Mouse (Mus musculus) gastrocnemius, adult 8-10 months (tissue): ENCODE results near the gene Gigyf2. TPM values are rescaled to one million over a fixed set of nuclear protein-coding genes. Genes with fewer than 3 reads are reported as not detected.
"Not testable (repeated sequence)": the region's sequence is repeated elsewhere in the genome, so short reads cannot be mapped to it uniquely, and the experiment has no call there.

Experiments used
- DNase-seq, 2 experiments: peaks; one replicate each; pipeline ENCODE4 v3.0.0; 2022; ENCODE audit warnings: low spot score in 2 of 2
- total RNA-seq, 4 experiments: library from RNA; stranded (reverse); gene quantifications; 2 replicates each; pipeline ENCODE4 v1.2.4; 2022

Gigyf2 gene
- total RNA-seq, 4 experiments from 2014 or later: 33.1 to 40.4 (median 39.0) TPM

GRCm38 (mm10) chr1:87447183-87448104, 120.6 kb downstream of the Gigyf2 start:
- peak in 1 of 2 experiments; percentile 20 for DNase-seq

DNA sequence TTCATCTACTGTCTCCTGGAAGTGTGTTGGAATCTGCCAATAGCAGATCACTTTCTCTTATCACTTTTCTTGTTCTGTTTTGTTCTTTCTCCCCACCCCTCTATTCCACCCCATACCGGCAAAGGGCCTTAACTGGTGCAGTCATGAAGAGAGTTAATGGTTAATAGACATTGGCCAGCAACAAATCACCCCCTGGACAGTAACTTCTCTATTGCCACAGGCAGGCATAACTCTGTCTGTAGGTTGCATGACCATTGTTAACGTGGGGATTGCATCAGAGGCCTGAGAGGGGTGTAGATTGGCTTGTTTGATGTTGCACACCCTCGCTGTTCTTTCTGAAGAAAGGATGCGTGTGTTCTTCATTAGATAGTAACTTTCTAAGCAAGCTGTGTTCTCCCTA, 122.6 kb downstream of the Gigyf2 start:
- DNase-seq: no peak

GRCm38 (mm10) chr1:87456425-87456824, 129.6 kb downstream of the Gigyf2 start:
- no peak for DNase-seq

DNA sequence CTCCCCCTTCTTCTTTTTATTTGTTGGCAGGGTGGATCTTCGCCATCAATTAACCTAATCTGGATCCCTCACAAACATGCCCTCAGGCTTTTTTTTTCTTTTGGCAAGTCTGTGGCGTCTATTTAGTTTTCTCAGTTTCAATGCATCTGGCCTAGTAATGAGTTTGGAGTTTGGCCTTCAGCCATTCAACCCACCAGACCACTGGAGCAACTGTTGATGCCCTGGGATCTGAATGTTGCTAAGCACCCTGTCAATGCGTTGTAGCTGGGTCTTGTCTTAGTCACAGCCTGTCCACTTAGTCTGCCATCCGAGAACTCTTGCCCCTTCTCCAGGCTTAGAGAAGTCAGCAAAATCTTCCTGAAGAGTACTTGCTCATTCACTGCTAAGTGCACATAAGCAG, 131.2 kb downstream of the Gigyf2 start:
- DNase-seq: no peak

GRCm38 (mm10) chr1:87459856-87460255, 133.1 kb downstream of the Gigyf2 start:
- DNase-seq: not testable (repeated sequence)

DNA sequence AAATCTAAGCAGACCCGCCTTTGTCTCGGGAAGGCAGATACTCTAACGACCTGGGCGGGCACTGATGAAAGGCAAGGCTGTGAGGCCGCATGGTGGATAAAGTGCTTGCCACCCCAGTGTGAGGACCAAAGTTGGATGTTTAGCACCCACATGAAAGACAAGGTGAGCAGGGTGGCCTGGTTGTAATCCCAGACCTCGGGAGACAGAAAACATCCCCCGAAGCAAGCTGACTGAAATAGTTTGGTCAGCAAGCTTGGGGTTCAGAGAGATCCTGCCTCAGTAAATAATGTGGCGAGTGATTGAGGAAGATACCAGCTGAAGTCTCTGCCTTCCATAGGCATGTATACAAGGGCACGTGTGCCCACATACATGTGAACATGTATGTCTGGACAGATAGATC, 140.7 kb downstream of the Gigyf2 start:
- DNase-seq: no peak

DNA sequence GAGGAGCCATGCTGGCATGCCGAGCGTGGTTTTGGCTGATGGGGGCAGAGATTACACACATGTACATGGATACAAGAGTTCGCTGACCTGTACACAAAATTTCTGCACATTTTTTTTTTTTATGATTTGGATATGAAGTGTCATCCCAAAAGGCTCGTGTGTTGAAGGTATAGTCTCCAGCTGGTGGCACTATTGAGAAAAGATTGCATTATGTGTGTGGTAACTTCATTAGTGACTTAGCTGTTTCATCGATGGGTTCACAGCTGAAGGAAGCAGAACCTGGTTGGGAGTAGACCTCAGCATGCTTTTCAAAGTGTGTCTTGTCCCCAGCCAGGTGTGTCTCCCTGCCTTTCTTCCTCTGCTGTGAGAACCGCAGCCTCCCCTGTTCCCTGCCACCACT, 141.5 kb downstream of the Gigyf2 start:
- DNase-seq: no peak

DNA sequence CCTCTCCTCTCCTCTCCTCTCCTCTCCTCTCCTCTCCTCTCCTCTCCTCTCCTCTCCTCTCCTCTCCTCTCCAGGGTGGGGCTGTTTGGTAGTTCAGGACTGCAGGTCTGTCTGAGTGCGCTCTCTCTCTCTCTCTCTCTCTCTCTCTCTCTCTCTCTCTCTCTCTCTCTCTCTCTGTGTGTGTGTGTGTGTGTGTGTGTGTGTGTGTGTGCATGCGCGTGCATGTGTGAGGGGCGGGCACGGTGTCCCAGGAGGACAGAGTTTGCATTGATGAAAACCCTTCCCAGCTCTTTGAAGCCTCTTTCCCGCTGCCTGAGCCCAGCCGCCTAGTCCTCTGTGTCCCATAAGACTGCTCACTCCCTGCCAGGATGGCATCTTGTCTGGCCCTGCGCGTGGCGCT, 143.2 kb downstream of the Gigyf2 start, which contains the start of gene Snorc:
TSS of gene Snorc (plus strand) at position 301 of the 400 bp plus-strand sequence.
- DNase-seq: not testable (repeated sequence)

GRCm38 (mm10) chr1:87471914-87472313, 145.1 kb downstream of the Gigyf2 start:
- no peak for DNase-seq

- peak in 1 of 2 experiments; percentile 22 for DNase-seq
These were observed 145.8 kb downstream of the Gigyf2 start for GRCm38 (mm10) chr1:87472576-87472975.

GRCm38 (mm10) chr1:87475076-87475895, 148.5 kb downstream of the Gigyf2 start:
- DNase-seq: no peak

- peak in 1 of 2 experiments; percentile 20 for DNase-seq
These were observed 155.7 kb downstream of the Gigyf2 start for GRCm38 (mm10) chr1:87482546-87482945.

DNA sequence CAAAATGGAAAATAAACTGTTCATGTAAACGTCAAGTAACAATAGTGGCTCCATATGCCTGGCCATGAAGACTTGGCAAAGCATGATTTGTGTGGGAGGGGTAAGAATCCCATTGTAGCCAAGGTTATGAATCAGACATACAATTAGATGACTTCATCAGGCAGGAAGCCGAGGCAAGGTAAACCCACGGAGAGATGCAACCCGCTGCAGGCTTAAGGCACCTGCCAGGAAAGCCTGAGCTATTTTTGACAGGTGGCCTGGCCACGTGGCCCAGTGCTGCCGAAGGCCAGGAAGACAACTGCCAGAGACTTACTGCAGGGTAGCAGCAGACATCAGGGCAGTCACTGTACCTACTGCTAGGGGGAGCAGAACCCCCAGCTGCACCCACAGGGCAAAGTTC, 159.6 kb downstream of the Gigyf2 start:
- peak in 1 of 2 experiments; percentile 55 for DNase-seq

DNA sequence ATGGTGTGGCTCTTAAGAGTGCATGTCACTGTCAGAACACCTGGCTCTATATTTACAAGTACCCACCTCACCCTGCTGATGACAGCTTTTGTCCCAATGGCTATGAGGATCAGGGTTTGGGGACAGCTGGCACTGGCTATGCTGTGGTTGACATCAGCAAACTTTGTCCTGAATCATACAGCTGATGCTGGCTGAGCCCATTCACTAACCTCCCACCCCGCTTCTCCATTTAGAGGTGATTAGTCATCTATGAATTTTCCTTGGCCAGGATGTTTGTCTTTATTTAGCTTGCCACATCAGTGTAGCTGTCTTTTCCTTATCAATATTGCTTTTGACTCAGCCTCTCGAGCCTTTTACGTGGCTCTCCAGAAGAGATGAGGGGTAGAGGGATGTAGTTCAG, 165.5 kb downstream of the Gigyf2 start:
- DNase-seq: no peak

GRCm38 (mm10) chr1:87493542-87493941, 166.7 kb downstream of the Gigyf2 start:
- DNase-seq: no peak

Other genes starting within 250 kb of the Gigyf2 start
- gene Alppl2, start 237.1 kb upstream of the Gigyf2 start, total RNA-seq: not detected
- not detected for gene Alpi, start 225.4 kb upstream of the Gigyf2 start, total RNA-seq
- not detected for gene Akp3, start 202.0 kb upstream of the Gigyf2 start, total RNA-seq
- not detected for gene Ecel1, start 170.5 kb upstream of the Gigyf2 start, total RNA-seq
- not detected for gene Prss56, start 143.7 kb upstream of the Gigyf2 start, total RNA-seq
- 1 to 10 TPM; 1.9 to 2.9 (median 2.4) TPM for gene Chrnd, start 136.4 kb upstream of the Gigyf2 start, total RNA-seq
- gene Chrng, start 122.3 kb upstream of the Gigyf2 start, total RNA-seq: under 1 TPM in 1 of 4 experiments, not detected in 3; 0.13 TPM
- gene Eif4e2, start 113.1 kb upstream of the Gigyf2 start, total RNA-seq: 10 to 100 TPM; 51.7 to 54.8 (median 53.8) TPM
- 1 to 10 TPM; 1.7 to 3.4 (median 2.9) TPM for gene Efhd1, start 62.6 kb upstream of the Gigyf2 start, total RNA-seq
- under 1 TPM in 1 of 4 experiments, not detected in 3; 0.54 TPM for gene Kcnj13, start 67.7 kb downstream of the Gigyf2 start, total RNA-seq
- not detected for gene Snorc, start 143.3 kb downstream of the Gigyf2 start, total RNA-seq
- gene Neu2, start 182.9 kb downstream of the Gigyf2 start, total RNA-seq: 10 to 100 TPM in 3 of 4 experiments, 1 to 10 TPM in 1; 8.7 to 15.9 (median 12.2) TPM
- gene Ngef, start 246.9 kb downstream of the Gigyf2 start, total RNA-seq: under 1 TPM in 3 of 4 experiments, not detected in 1; 0.13 to 0.19 (median 0.16) TPM